Mouse (Mus musculus) v-Abl transformed pro-B cells (cell line): Measurements from ENCODE around the gene Tff1.

Experiments
- in situ Hi-C, 2 experiments: fragments of 400-800 bp; cut with MboI; formaldehyde crosslinking; loops; one replicate each; pipeline ENCODE4 v1.15.1; 2025; ENCODE audit not compliant: unreplicated experiment in 2 of 2

Gene Tff1

GRCm38 (mm10) chr17:31116063-31116462, 49.0 kb downstream of the Tff1 start:
- in situ Hi-C loops: loop anchor here (5.0 to 25.0 kb wide), 4 partner anchors 99 to 546 kb away; partner anchors contain the start of gene U2af1 (in 1 of the 2)

DNA sequence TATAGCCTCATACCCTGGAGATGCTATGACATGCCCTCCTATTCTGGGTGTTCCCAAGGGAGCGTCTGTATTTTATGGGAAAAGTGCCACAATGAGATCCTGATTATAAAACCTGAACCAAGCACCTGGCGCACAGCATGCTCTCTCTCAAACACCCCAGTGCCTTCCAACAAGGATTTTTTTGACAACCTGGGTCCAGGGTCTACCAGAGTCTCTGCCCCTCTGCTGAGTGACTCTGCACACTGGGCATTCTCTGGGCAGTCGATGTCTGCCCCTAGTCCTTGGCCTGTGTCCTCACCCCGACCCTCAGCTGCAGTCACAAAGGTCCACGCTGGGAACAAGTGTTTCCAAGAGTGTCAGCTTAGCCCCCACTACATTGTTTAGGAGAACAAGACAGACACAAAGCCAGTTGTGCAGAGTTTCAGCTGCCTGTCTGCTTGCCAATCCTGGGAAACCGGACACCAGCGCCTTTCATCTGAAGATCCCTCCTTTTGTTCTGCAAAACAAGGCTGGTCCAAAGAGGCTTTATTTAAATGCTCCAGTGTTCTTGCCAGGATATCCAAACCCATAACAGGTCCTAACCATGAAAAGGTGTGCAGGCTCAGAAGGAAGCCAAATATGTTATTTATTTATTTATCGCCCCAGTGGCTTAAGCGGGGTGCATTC, 51.8 kb downstream of the Tff1 start:
- in situ Hi-C loops: loop anchor here (5.0 to 25.0 kb wide), 4 partner anchors 36 to 549 kb away; partner anchors contain the start of gene U2af1 (in 1 of the 2)
